Mouse (Mus musculus): Measurements from ENCODE around the gene Slc4a8.

GRCm38 (mm10) chr15:100772685-100773084 is 11.1 kb downstream of the Slc4a8 start:
- TF ChIP-seq CTCF (IDR thresholded peaks at IDR 0.05; ENCODE audit: borderline replicate concordance, insufficient read depth, low read depth, low read length) (no peak), POLR2A (IDR thresholded peaks at IDR 0.05; ENCODE audit: borderline replicate concordance, insufficient read depth, low read length) (no peak)
